Mouse (Mus musculus): ENCODE results near the gene Lck.
"Not testable (repeated sequence)": the region's sequence is repeated elsewhere in the genome, so short reads cannot be mapped to it uniquely, and the experiment has no call there.

The Lck gene

GRCm38 (mm10) chr4:129555862-129556531 lies 17.4 kb downstream of the Lck start:
- DNase-seq (ENCODE audit: low read depth, low spot score): no peak

GRCm38 (mm10) chr4:129555421-129555861 lies 18.0 kb downstream of the Lck start:
- DNase-seq (ENCODE audit: low read depth, low spot score): peak; percentile 63

GRCm38 (mm10) chr4:129554512-129554911 lies 18.9 kb downstream of the Lck start:
- not testable (repeated sequence) for DNase-seq (ENCODE audit: low read depth, low spot score)

- no peak for DNase-seq (ENCODE audit: low read depth, low spot score)
Observed at GRCm38 (mm10) chr4:129550295-129550694, 23.1 kb downstream of the Lck start.

- no peak for DNase-seq (ENCODE audit: low read depth, low spot score)
Observed at GRCm38 (mm10) chr4:129549306-129549705, 24.1 kb downstream of the Lck start.

- DNase-seq (ENCODE audit: low read depth, low spot score): not testable (repeated sequence)
Observed at GRCm38 (mm10) chr4:129547631-129548030, 25.8 kb downstream of the Lck start.

GRCm38 (mm10) chr4:129544106-129544505 lies 29.3 kb downstream of the Lck start:
- no peak for DNase-seq (ENCODE audit: low read depth, low spot score)

- DNase-seq (ENCODE audit: low read depth, low spot score): peak; percentile 98
Observed at GRCm38 (mm10) chr4:129542592-129543141, 30.8 kb downstream of the Lck start, which contains the start of gene Hdac1. Gene Hdac1 (minus strand): TSS chr4:129542713.

GRCm38 (mm10) chr4:129541868-129542591 lies 31.4 kb downstream of the Lck start:
- DNase-seq (ENCODE audit: low read depth, low spot score): peak; percentile 20

GRCm38 (mm10) chr4:129540012-129540411 lies 33.4 kb downstream of the Lck start:
- peak; percentile 18 for DNase-seq (ENCODE audit: low read depth, low spot score)

GRCm38 (mm10) chr4:129528901-129529300 lies 44.5 kb downstream of the Lck start:
- not testable (repeated sequence) for DNase-seq (ENCODE audit: low read depth, low spot score)

GRCm38 (mm10) chr4:129525889-129526288 lies 47.6 kb downstream of the Lck start:
- DNase-seq (ENCODE audit: low read depth, low spot score): no peak

GRCm38 (mm10) chr4:129525338-129525737 lies 48.1 kb downstream of the Lck start:
- DNase-seq (ENCODE audit: low read depth, low spot score): no peak

GRCm38 (mm10) chr4:129518519-129518918 lies 54.9 kb downstream of the Lck start:
- DNase-seq (ENCODE audit: low read depth, low spot score): no peak

GRCm38 (mm10) chr4:129516925-129517324 lies 56.5 kb downstream of the Lck start:
- DNase-seq (ENCODE audit: low read depth, low spot score): no peak

- peak; percentile 39 for DNase-seq (ENCODE audit: low read depth, low spot score)
Observed at GRCm38 (mm10) chr4:129514300-129514898, 59.0 kb downstream of the Lck start.

- DNase-seq (ENCODE audit: low read depth, low spot score): no peak
Observed at GRCm38 (mm10) chr4:129513891-129514290, 59.5 kb downstream of the Lck start.

GRCm38 (mm10) chr4:129513086-129513767 lies 60.2 kb downstream of the Lck start, which contains the start of gene Marcksl1:
Gene Marcksl1 (plus strand): TSS chr4:129513581.
- peak; percentile 69 for DNase-seq (ENCODE audit: low read depth, low spot score)

- peak; percentile 68 for DNase-seq (ENCODE audit: low read depth, low spot score)
Observed at GRCm38 (mm10) chr4:129511413-129512096, 61.9 kb downstream of the Lck start.

- no peak for DNase-seq (ENCODE audit: low read depth, low spot score)
Observed at GRCm38 (mm10) chr4:129510723-129511412, 62.6 kb downstream of the Lck start.

Measured in brain, adult 2 months (tissue).